Mouse (Mus musculus) induced T-regulatory cell, adult 2 months (primary cell): ENCODE results near the gene Ezr.

Experiments used
- DNase-seq: peaks from one replicate; pipeline ENCODE4 v3.0.0-alpha.2; 2012; ENCODE audit warnings: low read depth

Ezr gene

DNA sequence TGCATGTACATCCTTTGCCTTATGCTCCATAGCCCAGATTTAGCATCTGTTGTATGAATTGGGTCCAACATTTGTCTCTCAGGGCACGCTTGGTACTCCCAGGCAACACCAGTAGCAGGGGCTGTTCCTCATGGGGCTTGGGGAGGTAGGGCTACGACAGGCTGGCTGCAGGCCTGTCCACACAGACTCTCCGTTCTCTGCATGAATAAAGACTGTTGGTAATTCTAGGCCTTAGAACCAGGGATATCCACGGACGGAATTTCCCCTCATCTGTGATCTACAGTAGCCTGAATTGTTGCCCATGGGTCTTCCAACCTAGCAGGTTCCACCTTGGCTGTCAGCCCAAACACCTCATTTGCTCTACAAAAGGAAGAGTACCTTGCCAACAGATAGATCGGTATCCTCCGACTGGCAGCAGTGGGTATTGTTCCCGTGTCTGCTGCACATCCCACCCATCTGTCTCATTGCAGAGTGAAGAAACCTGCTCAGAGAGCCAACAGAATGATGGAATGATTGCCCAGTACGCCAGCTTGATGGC lies 7.1 kb upstream of the Ezr start:
- no peak for DNase-seq

DNA sequence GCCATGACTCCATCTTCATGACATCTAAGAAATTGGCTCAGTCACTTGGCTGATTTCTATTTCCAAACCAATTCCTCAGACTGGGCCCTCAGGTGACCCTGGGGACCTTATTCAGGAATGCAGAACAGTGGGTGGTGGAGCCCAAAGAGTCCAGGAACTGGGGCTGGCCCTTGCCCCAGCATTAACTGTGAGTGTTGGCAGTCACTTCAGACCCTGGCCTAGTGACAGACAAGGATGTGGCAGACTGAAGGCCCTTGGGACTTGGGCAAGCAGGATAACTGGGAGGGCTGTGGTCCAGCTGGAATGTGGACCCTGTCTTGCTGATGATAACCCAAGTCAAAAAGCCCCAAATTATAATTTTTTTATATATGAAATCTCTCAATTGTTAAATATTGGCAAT lies 6.5 kb upstream of the Ezr start:
- DNase-seq: no peak

DNA sequence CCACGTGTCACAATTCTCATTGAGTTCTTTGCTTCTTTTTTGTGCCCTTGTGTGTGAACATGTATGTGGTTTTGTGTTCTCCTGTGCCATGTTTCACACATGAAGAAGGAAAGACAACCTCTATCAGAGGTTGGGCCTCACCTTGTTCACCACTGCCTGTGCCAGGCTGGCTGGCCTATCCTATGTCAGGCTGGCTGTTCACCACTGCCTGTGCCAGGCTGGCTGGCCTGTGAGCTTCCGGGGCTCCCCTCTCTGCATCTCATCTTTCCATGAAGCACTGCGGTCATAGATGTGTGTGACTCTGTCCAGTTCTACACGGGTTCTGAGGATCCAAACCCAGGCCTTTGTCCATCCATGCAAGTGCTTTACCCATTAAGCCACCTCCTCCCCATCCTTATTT lies 4.7 kb upstream of the Ezr start:
- DNase-seq: no peak

DNA sequence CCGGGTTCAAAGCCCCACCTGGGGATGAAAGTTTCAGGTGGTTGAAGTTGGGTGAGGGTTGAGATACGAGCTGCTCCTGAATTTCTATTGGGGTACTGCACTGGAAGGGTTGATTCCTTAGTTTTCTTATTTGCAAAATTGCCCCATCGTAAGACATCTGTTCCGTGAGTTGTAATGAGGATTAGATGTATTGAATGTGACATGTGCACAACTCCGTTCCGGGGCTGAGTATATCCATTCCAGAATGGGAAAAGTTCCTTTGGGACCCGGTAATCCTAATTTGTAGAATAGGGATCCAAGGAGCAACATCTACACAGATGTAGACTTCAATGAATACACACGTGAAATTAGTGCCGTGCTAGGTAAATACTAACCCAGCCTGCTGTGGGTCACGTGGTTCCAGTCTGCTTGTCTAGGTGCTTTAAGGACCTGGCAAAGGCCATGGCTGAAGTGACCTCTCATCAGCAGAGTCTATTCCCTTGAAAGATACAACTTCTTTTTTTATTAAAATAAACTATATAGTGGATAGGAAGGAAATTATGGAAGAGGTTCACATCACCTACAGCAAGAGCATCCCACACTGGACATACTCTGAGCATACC lies 1.3 kb upstream of the Ezr start:
- peak; percentile 25 for DNase-seq

DNA sequence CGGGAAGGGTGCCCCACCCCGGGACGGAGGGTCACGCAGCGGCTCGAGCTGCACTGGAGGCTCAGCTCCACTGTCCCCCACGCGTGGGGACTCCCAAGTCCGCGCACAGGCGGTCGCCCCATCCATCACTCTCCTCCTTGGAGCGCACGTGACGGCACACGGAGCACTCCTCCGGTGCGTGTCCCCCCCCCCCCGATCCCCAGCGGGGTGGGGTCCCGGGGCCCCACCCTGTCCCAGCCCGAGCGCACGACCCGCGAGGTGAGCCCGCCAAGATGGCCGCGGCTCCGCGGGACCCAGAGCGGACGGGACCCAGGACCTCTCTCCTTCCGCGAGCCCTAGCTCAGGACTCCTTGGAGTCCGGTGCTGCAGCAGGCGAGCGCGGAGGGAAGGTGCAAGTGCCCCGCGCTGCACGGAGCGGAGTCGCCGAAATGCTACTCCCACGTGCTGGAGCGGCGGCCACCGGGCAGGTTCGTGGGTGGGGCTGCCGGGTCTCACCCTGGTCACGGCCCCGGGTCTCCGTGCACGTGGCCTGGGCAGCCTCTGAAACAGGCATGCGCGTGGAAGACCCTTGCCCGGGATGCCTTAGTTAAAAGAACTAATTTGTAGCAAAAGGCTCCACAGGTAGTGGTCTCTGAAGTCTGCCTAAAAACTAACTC lies 550 bp upstream of the Ezr start:
- DNase-seq: peak; percentile 73

DNA sequence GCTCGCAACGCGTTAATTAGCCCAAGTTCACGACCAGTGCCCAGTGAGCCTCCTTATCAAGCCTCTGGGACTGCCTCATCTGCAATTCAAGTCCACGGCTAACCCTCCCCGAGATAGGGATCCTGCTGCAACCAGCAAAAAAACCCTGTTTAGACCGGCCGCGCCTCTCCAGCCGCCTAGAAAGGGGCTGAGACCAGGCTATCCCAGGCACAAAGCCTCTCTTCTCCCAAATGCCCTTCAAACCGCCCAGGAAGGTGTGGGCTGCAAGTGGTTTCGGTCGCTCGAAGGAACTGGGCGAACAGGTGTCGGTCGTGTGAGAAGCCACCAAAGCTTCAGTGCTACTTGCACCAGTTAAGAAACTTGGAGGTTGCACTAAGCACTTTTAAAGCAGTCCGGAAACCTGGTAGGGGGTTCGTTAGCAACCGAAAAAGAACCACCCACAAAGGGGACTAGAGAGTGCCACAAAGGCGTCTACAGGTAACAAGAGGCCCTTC lies 504 bp downstream of the Ezr start:
- peak; percentile 84 for DNase-seq

DNA sequence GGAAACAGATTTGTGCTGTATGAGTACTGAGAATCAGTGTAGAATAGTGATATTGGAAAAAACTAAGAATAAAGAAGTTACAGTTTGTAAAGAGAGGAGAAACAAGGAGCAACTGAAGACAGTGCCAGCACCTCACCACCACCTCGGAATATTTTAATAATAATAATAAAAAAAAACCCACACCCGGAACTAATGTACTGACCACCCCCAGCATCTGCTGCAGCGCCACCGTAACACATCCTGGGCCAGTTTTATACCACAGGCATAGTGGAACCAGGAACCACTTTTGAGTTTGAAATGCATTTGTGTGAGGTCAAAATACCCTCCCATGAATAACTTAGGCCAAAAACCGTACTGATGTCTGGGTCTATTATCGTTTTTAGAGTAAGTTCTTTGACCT lies 1.3 kb downstream of the Ezr start:
- peak; percentile 57 for DNase-seq

DNA sequence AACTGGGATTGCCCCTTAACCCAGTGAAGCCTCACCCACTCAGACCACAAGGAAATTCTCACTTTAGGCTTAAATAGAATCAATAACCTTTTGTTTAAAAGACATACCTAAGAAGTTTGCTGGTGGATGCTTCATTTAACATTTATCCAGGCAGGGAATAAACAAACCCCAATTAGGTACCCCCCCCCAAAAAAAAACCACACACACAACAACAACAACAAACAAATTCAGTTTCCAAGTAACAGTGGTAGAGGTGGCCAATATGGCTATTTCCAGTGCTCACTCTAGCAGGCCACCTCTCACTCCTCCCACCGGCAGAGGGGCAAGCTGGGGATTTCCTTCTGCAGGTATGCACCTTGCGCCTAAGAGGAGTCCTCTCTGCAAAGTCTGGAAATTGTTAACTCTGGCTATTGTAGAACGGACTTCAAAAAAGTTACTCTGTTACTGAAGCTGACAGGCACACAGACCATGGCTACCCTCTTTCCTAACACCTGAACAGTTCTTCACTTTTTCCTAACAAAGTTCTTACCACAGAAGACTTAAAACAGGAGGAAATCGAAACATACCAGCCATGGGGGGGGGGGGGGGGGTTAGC lies 2.0 kb downstream of the Ezr start:
- peak; percentile 80 for DNase-seq

DNA sequence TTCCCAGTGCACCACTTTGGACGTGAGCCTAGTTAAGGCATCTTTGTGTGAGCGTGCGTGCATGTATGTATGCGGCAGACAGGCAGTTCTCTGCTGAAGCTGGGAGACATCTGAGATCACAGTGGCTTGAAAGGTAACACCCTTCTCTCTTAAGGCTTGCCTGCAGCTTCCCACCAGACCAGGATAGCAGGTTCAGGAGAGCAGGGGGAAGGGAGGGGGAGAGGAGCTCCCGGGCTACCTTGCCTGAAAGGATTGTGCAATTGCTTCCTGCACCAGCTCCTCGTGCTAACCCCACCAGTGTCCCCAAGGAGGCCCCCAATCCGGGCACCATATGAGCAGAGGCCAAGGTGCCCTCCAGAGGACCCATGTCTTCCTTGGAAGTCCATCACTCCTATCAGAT lies 3.0 kb downstream of the Ezr start:
- DNase-seq: no peak

DNA sequence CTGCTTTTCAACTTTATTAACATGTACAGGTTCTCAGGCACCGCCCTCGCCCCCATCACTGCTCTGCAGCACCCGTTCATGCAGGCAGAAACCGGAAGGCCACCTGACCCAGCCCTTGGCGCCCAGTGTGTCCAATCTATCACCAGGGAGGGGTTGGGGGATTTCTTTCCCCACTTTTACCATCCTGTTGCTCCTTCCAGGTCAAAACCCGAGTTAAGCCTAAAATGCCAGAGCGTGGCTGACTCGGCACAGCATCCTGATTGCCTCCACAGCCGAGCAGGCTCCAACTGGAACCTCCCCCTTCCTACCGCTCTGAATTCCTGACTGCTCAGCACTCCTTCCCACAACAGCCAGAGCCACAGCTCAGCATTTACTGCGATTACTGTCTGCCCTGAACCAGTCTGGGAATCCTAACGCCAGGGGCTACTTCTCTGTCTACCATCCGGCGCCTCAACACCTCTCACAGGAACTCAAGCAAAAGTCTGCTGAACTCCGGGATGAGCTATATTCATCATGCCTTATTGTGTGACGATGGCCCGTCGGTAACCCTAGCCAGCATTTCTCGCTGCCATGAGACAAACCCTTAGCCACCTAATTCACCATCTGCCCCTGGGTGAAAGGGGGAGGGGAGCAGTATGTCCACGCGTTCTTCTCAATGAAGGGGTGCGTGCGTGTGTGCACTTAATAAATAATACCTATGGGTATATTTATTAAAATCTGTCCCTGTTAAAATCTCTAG lies 3.6 kb downstream of the Ezr start:
- no peak for DNase-seq

DNA sequence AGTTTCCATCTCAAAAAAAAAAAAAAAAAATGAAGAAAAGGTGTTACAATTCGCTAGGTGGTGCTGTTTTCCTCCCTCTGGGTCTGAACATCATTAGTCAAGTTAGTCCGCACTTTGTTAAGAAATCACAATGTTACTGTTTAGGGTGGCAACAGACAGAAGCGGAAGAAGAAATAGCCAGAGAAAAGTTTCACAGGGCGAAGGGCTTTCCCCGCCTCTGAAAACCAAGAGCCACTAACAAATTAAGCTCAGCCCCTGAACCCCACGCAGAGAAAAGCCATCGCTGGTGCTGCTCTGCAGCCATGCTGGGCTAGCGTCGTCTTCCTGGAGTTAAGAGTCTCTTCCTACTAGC lies 4.3 kb downstream of the Ezr start:
- peak; percentile 93 for DNase-seq

DNA sequence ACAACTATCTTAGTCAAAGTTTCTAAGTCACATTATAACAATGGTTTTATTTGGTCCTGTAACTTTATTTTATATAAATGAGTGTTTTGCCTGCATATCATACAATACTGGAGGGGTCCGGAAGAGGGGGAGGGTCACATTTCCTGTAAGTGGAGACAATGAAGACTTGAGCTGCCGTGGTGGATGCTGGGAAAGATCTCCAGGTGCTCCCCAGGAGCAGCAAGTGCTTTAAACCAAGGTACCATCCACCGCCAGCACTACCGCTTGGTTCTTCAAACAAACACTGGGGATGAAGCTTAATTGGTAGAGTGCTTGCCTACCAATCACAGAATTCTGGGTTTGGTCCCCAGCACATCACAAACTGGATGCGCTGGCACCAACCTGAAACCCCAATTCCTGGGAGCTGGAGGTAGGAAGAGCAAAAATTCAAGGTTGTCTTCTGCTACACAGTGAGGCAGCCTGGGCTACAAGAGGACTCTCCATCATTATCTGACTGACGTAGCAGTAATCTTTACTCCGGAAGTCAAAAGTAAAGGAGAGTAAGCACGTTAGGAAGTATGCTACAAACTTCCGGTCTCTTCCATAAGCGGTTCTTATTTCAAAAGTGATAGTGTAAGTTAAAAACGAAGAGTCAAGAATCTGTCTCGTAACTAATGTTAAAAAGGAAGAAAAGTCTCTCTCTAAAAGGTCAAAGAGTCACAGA lies 4.8 kb downstream of the Ezr start:
- DNase-seq: peak; percentile 79

DNA sequence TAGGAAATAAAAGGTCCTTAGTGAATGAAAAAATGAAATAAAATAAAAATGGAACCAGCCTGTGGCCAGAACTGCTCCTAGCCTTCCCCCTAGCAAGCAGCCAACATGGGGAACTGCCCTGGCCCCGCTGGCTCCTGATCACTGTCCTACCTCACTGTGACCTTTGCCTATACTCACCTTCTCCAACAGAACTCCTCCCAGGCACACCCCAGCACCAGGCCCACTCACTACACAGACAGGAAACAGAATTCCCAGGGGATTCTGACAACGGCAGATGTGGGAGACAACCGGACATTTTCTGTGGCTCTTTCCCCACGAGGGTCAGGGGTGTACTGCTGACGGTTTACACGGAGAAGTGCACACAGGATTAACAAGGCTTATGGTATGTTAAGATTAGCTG lies 5.5 kb downstream of the Ezr start:
- no peak for DNase-seq

DNA sequence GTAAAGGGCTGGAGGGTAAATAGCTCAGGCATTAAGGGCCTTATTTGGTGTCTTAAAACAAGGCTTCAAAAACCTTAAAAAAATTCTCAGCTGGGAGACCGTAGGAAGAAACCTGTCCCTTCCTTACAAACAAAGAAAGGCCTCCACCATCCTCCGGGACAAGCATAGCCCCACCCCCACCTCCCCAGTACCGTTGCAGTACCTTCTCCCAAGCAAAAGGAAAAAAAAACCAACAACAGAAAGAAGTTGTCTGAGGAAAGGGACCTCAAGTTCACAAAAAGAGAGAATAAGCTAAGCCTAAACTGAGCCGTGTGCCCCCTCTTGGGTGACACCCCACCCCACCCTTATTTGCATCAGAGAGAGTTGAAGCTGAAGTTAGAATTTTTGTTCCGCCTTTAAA lies 6.0 kb downstream of the Ezr start:
- no peak for DNase-seq

DNA sequence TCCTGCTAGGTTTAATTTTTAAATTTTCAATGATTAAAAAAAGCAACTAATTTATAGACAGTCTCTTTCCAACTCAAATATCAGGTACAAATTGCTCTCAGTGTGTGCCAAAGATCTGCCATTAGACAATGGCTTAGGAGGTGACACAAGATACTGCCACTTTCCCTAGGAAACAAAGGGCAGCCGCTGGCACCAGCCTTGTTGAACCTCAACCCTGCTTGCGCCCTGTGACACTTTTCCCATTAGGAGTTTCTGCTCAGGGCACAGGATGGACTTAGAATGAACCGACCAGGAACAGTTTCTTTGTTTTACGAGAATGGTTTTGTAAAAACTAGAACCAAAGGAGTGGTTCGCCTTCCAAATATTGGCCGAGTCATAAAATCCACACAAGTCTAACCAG lies 6.5 kb downstream of the Ezr start:
- DNase-seq: no peak

DNA sequence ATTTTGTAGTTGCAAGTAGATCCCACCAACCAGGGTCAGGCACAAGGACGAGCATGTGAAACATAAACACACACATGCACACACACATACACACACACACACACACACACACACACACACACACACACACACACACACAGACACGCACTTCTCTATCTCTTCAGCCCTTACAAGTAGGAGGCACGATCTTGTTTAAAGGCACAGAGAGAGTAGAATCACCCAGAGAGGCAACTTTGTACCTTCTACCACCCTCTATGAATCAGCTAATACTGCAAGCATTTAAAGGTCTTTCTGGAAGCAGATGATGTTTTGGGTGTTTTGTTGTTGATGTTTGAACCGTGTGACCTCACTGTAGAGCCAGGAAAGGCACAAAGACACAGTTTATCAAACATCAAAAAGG lies 6.9 kb downstream of the Ezr start:
- peak; percentile 55 for DNase-seq

DNA sequence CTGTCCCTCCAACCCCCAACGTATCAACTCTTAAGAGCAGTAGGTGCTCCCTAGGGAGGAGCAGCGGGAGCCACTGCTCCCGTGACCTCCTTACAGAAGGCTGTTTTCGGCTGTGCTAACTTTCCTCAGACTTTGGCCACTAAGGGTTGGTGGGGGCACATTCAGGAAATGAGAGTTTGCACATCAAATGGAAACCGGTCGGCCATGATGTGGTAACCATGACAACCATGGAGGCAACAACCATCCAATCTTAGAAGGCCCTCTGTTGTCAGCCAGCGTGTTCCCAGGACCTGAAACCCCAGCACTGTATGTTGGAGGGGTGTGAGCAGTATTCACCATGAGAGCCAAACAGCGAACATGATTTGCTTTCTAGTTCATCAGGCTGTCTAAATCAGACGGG lies 7.4 kb downstream of the Ezr start:
- DNase-seq: peak; percentile 82

DNA sequence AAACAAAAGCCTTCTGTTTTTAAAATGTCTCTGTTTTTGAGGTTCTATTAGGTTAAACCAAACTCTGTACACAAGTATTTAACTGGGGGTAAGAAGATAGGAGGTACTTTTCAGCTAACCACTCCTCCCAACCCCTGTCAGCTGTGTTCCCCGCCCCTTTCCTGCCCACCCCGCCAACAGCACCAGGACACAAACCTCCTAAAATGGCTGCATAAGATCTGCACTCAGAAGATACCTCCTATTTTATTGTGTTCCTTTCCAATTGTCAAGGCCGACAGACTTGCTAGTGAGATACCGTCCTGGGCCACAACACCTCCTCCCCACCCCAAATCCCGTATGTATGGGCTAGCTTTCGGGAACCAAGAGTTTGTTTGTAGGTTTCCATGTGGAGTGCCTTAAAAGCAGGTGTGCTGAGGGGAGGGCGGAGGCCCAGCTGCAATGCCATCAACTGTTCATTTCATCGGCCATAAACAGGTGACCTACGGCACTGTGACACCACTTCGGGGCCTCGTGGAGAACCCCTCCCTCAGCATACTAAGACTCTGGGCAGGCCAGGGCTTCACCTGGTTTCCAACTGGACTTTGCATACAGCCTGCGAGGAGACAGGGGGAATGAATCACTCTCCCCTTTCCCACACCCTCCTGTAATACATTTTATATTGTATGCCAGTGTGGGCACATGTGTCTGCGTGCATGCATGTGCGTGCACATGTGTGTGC lies 9.2 kb downstream of the Ezr start:
- DNase-seq: peak; percentile 64

DNA sequence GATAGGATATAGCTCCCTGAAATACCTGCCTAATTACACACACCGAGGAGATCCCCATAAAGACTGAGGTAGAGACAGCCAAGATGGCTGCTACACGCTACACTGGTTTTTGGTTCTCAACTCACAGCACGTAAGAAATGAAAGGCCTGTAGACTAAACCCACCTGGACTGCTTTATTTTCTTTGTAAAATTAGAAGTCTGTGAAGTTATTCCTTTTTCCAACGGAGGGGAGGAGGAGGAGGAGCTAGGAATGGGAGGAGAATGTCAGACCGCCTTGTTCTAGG lies 10.2 kb downstream of the Ezr start:
- DNase-seq: no peak

DNA sequence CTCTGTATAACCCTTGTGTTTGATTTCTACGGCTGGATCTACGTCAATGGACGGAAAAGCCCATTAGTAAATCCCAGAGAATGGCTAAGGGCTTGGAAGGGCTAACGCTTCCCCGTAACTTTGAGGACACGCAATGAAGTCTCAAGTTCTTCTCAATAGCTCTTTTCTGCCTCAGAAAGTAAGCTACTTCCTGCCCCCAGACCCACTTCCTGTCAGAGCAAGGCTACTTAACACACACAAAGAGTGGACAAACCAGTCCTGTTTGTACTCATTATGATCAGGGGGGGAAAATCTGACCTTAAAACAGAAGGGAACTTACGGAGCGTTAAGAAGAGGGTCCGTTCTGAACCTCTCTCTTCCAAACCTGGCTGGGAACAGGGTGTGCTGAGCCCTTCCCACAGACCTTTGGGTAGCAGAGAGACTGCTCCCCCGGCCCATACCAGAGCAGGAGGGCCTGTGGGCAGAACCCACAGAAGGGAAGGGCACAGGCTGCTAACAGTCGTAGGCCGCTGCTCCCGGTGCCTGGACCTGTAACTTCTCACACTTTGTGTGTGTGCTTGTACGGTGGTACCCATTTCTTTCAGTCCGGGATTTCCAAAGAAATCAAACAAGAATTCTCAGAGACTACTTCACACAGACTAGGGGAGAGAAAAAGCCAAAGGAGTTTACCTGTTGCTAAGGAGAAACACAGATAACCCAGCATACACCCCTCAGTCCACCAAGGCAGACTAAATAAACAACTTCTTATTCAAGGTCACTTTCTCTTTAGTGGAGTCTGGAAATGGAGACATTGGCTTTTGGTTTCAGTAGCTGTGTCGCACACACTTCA lies 10.7 kb downstream of the Ezr start:
- peak; percentile 64 for DNase-seq

DNA sequence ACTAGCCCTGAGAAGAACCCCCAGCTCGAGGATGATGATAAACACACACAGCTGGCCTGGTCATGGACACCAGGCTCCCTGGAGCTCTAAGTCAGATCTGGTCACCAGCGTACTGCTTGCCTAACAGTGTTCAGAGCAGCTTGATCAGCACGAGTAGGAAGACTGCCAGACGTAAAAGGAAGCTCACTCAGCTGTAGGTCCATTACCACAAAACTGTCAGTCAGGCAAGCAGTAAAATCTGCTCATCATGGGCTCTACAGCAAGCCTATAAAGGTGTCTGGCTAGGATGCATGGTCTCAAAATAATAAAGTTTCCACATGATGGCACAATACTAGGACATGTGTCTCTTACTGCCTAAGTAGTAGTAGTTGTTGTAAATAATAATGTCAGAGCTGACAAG lies 13.0 kb downstream of the Ezr start:
- DNase-seq: no peak
